Mouse (Mus musculus) neural tube, embryonic 12.5 days (tissue): ENCODE data around the gene Msi2. TPM values are rescaled to one million over a fixed set of nuclear protein-coding genes. Genes with fewer than 3 reads are reported as not detected.

ENCODE experiments used
- ATAC-seq: fragments of 200-750 bp; cut with Nextera tagmentation; 2 replicates; pipeline ENCODE4 v1.8.0; 2017; ENCODE audit warnings: low read depth, mild to moderate bottlenecking, moderate TSS enrichment, moderate library complexity; ENCODE audit not compliant: low FRiP score
- H3K27ac ChIP-seq: fragments of 300-500 bp; sonication (generic); 2 replicates; pipeline ENCODE4 v1.5.1; 2016
- H3K27me3 ChIP-seq: fragments of 300-500 bp; sonication (generic); replicated peaks from 2 replicates; pipeline ENCODE4 v1.6.1; 2016; ENCODE audit warnings: mild to moderate bottlenecking
- H3K36me3 ChIP-seq: fragments of 300-500 bp; sonication (generic); 2 replicates; pipeline ENCODE4 v1.6.1; 2016; ENCODE audit warnings: mild to moderate bottlenecking
- H3K4me1 ChIP-seq: fragments of 300-500 bp; sonication (generic); 2 replicates; pipeline ENCODE4 v1.6.1; 2016
- H3K4me2 ChIP-seq: fragments of 300-500 bp; sonication (generic); replicated peaks from 2 replicates; pipeline ENCODE4 v1.6.1; 2016; ENCODE audit warnings: mild to moderate bottlenecking
- H3K4me3 ChIP-seq: fragments of 300-500 bp; sonication (generic); 2 replicates; pipeline ENCODE4 v1.5.1; 2016
- H3K9ac ChIP-seq: fragments of 300-500 bp; sonication (generic); 2 replicates; pipeline ENCODE4 v1.6.1; 2016; ENCODE audit warnings: mild to moderate bottlenecking
- H3K9me3 ChIP-seq: fragments of 300-500 bp; sonication (generic); 2 replicates; pipeline ENCODE4 v1.6.1; 2016; ENCODE audit warnings: mild to moderate bottlenecking
- WGBS: fragments of 180-500 bp; shearing (Covaris S2); methylation state at CpG from one replicate; pipeline ENCODE4 v1.1.7; 2016; 5-methylcytosine and 5-hydroxymethylcytosine counted together
- polyA plus RNA-seq: library from polyadenylated mRNA; unstranded; fragments of >200 nt; fragmentation: Nextera tagmentation; extraction: Ambion mirVana; gene quantifications from 2 replicates; pipeline ENCODE4 v1.2.1, GENCODE M21; 2016

Gene Msi2
- polyA plus RNA-seq, 1 experiment from 2014 or later: 27.9 TPM

- H3K27me3 ChIP-seq: no peaks in the 10 kb centered on the region
- H3K4me2 ChIP-seq: peak overlapping the region; percentile 86
- no peaks in the 10 kb centered on the region for H3K36me3 ChIP-seq
- H3K27ac ChIP-seq: no peak overlapping the region
- no peak overlapping the region for H3K9ac ChIP-seq
- no peaks in the 10 kb centered on the region for H3K9me3 ChIP-seq
- H3K4me3 ChIP-seq: no peak overlapping the region
- H3K4me1 ChIP-seq: peaks cover 31% of the 10 kb centered on the region
- no peak for ATAC-seq
- 73% methylated on average over 13 of the region's 13 CpGs for WGBS
Observed at GRCm38 (mm10) chr11:88720261-88721143, 2.2 kb upstream of the Msi2 start.

GRCm38 (mm10) chr11:88719601-88720000 is 1.3 kb upstream of the Msi2 start:
- no peak overlapping the region for H3K4me3 ChIP-seq
- peaks cover 40% of the 10 kb centered on the region for H3K4me1 ChIP-seq
- 43% methylated on average over 3 of the region's 3 CpGs for WGBS
- ATAC-seq: no peak
- no peak overlapping the region for H3K9ac ChIP-seq
- H3K27me3 ChIP-seq: no peaks in the 10 kb centered on the region
- H3K36me3 ChIP-seq: no peaks in the 10 kb centered on the region
- H3K4me2 ChIP-seq: peak overlapping the region; percentile 86
- no peak overlapping the region for H3K27ac ChIP-seq
- H3K9me3 ChIP-seq: no peaks in the 10 kb centered on the region

GRCm38 (mm10) chr11:88718766-88719595 is 668 bp upstream of the Msi2 start:
- Histone ChIP-seq H3K4me1 (peaks cover 45% of the 10 kb centered on the region), H3K4me3 (peak overlapping the region; percentile 98), H3K27ac (peak overlapping the region; percentile 59), H3K9ac (peak overlapping the region; percentile 98), H3K4me2 (peak overlapping the region; percentile 86), H3K27me3 (no peaks in the 10 kb centered on the region), H3K36me3 (no peaks in the 10 kb centered on the region), H3K9me3 (no peaks in the 10 kb centered on the region)
- WGBS: 4% methylated on average over 38 of the region's 38 CpGs
- peak; percentile 64 for ATAC-seq

- Histone ChIP-seq H3K36me3 (no peaks in the 10 kb centered on the region), H3K9ac (peak overlapping the region; percentile 98), H3K4me3 (peak overlapping the region; percentile 98), H3K27ac (peak overlapping the region; percentile 70; the same call in 1 of the 2 replicates), H3K9me3 (no peaks in the 10 kb centered on the region), H3K4me1 (peaks cover 51% of the 10 kb centered on the region), H3K4me2 (peak overlapping the region; percentile 86), H3K27me3 (no peaks in the 10 kb centered on the region)
- peak; percentile 29 for ATAC-seq
- WGBS: under 1% methylated on average over 38 of the region's 38 CpGs
Observed at GRCm38 (mm10) chr11:88717644-88718049, 666 bp downstream of the Msi2 start.

- Histone ChIP-seq H3K4me3 (peak overlapping the region; percentile 98), H3K4me2 (peak overlapping the region; percentile 86), H3K9ac (peak overlapping the region; percentile 98), H3K36me3 (peaks cover 3% of the 10 kb centered on the region), H3K9me3 (no peaks in the 10 kb centered on the region), H3K4me1 (peaks cover 51% of the 10 kb centered on the region), H3K27ac (peak overlapping the region; percentile 70; the same call in 1 of the 2 replicates), H3K27me3 (no peaks in the 10 kb centered on the region)
- under 1% methylated on average over 19 of the region's 19 CpGs for WGBS
- no peak for ATAC-seq
Observed at GRCm38 (mm10) chr11:88717016-88717643, 1.2 kb downstream of the Msi2 start.

- Histone ChIP-seq H3K4me3 (peak overlapping the region; percentile 98), H3K27me3 (no peaks in the 10 kb centered on the region), H3K9ac (peak overlapping the region; percentile 98), H3K36me3 (peaks cover 11% of the 10 kb centered on the region), H3K4me1 (peaks cover 54% of the 10 kb centered on the region), H3K4me2 (peak overlapping the region; percentile 86), H3K27ac (peak overlapping the region; percentile 47; the same call in 1 of the 2 replicates), H3K9me3 (no peaks in the 10 kb centered on the region)
- WGBS: under 1% methylated on average over 23 of the region's 23 CpGs
- no peak for ATAC-seq
Observed at GRCm38 (mm10) chr11:88716061-88716994, 2.0 kb downstream of the Msi2 start.

- WGBS: 18% methylated on average over 7 of the region's 7 CpGs
- Histone ChIP-seq H3K4me1 (peaks cover 51% of the 10 kb centered on the region), H3K9ac (peak overlapping the region; percentile 98), H3K27ac (no peak overlapping the region), H3K9me3 (no peaks in the 10 kb centered on the region), H3K4me2 (peak overlapping the region; percentile 86), H3K36me3 (peaks cover 20% of the 10 kb centered on the region), H3K4me3 (peak overlapping the region; percentile 98), H3K27me3 (no peaks in the 10 kb centered on the region)
- ATAC-seq: no peak
Observed at GRCm38 (mm10) chr11:88715299-88715698, 3.0 kb downstream of the Msi2 start.

- Histone ChIP-seq H3K9me3 (no peaks in the 10 kb centered on the region), H3K36me3 (peaks cover 32% of the 10 kb centered on the region), H3K4me2 (peak overlapping the region; percentile 86), H3K27me3 (no peaks in the 10 kb centered on the region), H3K9ac (no peak overlapping the region), H3K4me3 (0 out of 2 replicates have a peak overlapping the region, but pooled peaks have one; percentile 3), H3K27ac (no peak overlapping the region), H3K4me1 (peaks cover 52% of the 10 kb centered on the region)
- WGBS: 62% methylated on average over 7 of the region's 7 CpGs
- no peak for ATAC-seq
Observed at GRCm38 (mm10) chr11:88714127-88714526, 4.2 kb downstream of the Msi2 start.

- H3K27ac ChIP-seq: no peak overlapping the region
- H3K4me2 ChIP-seq: peak overlapping the region; percentile 86
- WGBS: 50% methylated on average over 9 of the region's 9 CpGs
- ATAC-seq: no peak
- H3K9me3 ChIP-seq: no peaks in the 10 kb centered on the region
- H3K27me3 ChIP-seq: no peaks in the 10 kb centered on the region
- 0 out of 2 replicates have a peak overlapping the region, but pooled peaks have one; percentile 3 for H3K4me3 ChIP-seq
- H3K4me1 ChIP-seq: peaks cover 49% of the 10 kb centered on the region
- H3K36me3 ChIP-seq: peaks cover 36% of the 10 kb centered on the region
- H3K9ac ChIP-seq: 0 out of 2 replicates have a peak overlapping the region, but pooled peaks have one; percentile 21
Observed at GRCm38 (mm10) chr11:88713479-88713878, 4.8 kb downstream of the Msi2 start.

- Histone ChIP-seq H3K4me3 (no peak overlapping the region), H3K27me3 (no peaks in the 10 kb centered on the region), H3K36me3 (peaks cover 57% of the 10 kb centered on the region), H3K27ac (no peak overlapping the region), H3K4me2 (no peak overlapping the region), H3K9me3 (no peaks in the 10 kb centered on the region), H3K9ac (0 out of 2 replicates have a peak overlapping the region, but pooled peaks have one; percentile 6), H3K4me1 (peaks cover 57% of the 10 kb centered on the region)
- WGBS: 76% methylated on average over 15 of the region's 15 CpGs
- ATAC-seq: no peak
Observed at GRCm38 (mm10) chr11:88709876-88710614, 8.3 kb downstream of the Msi2 start.
